Mouse (Mus musculus): ENCODE data around the gene Hdac11.
"Not testable (repeated sequence)": the region's sequence is repeated elsewhere in the genome, so short reads cannot be mapped to it uniquely, and the experiment has no call there.

Gene Hdac11

GRCm38 (mm10) chr6:91202571-91202970, 46.1 kb downstream of the Hdac11 start:
- no peak for DNase-seq (ENCODE audit: low spot score)

DNA sequence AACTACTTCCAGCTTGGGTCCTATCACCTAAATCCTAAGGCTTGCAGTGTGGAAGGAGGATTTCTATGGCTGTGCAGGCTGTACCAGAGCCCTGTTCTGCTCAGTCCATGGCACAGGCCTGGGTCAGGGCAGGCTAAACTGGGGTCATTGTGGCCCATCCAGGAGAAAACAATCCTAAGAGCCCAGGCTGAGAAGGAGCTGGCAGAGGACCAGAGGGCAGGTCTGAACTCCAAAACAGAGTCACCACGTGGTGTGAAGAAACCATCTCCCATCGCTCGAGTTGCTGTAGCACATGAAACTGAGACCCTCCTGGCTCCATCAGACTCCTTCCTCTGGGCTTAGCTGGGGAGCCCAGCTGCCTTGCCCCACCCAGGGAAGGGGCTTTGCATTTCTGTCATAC, 48.9 kb downstream of the Hdac11 start:
- DNase-seq (ENCODE audit: low spot score) = no peak

- DNase-seq (ENCODE audit: low spot score) = peak; percentile 34
Observed at GRCm38 (mm10) chr6:91205791-91206190, 49.3 kb downstream of the Hdac11 start.

DNA sequence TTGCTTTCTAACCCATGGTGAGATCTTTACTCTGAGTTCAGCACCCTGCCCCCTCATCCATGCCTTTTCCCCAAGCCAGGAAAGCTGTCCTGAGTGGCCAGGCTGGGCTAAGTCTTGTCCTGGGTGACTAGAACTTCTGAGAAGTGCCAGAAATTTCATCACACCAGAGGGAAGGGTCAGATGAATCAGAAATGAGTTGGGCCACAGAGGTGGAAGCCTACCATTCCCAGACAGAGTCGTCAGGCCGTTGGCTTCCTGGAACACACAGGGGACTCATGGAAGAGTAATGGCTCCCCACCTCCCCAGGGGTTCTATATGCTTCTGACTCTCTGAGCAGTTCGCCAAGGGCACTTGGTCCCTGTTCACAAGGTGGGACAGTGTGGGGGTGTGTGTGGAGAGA, 51.0 kb downstream of the Hdac11 start:
- peak; percentile 75 for DNase-seq (ENCODE audit: low spot score)

DNA sequence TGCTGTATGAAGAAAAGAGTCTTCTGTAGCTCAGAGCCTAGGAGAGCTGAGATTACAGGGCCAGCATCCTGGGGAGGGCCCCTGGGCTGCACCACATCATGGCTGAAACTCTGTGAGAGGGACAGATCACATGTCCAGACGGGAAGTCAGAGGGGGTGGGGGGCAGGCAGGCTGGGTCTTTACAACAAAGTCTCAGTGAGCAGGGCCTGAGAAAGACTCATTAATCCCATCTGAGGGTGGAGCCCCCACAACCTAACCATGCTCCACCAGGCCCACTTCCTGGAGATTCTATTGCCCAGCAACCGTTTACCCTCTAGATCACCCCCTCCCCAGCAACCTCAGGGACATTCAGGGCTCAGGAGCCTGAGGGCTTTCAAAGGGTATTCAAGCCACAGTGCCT, 53.3 kb downstream of the Hdac11 start:
- no peak for DNase-seq (ENCODE audit: low spot score)

DNA sequence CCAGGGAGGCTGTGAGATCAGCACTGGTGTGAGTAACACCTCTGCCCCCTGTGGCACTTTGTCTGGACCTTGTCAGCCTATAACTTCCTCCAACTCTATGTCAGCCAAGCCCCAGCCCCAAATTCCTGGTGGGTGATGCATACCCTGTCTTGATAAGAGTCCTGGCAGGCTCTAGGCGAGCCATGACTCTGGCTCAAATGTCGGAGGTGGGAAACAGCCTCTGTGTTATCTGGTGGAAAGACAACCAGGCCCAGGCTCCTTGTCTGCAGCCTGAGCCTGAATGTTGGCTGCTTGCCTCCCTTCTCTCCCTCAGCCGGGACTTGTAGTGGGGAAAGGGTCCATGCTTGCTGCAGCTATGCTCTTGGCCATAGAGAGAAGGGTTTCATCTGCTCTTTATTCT, 54.4 kb downstream of the Hdac11 start:
- DNase-seq (ENCODE audit: low spot score) = peak; percentile 31

DNA sequence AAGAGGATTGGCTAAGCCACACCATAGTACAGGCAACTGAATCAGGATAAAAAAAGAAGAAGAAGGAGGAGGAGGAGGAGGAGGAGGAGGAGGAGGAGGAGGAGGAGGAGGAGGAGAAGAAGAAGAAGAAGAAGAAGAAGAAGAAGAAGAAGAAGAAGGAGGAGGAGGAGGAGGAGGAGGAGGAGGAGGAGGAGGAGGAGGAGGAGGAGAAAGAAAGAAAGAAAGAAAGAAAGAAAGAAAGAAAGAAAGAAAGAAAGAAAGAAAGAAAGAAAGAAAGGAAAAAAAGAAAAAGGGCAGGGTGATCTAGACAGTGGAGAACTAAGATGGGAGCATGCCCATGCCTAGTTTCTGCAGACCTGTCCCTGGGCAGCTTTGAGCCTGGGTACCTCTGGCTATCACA, 55.7 kb downstream of the Hdac11 start, which contains the start of gene Fbln2:
Fbln2 (plus strand) TSS at position 301 of the 400 bp plus-strand sequence.
- DNase-seq (ENCODE audit: low spot score) = not testable (repeated sequence)

GRCm38 (mm10) chr6:91212571-91212970, 56.1 kb downstream of the Hdac11 start:
- DNase-seq (ENCODE audit: low spot score) = peak; percentile 85

DNA sequence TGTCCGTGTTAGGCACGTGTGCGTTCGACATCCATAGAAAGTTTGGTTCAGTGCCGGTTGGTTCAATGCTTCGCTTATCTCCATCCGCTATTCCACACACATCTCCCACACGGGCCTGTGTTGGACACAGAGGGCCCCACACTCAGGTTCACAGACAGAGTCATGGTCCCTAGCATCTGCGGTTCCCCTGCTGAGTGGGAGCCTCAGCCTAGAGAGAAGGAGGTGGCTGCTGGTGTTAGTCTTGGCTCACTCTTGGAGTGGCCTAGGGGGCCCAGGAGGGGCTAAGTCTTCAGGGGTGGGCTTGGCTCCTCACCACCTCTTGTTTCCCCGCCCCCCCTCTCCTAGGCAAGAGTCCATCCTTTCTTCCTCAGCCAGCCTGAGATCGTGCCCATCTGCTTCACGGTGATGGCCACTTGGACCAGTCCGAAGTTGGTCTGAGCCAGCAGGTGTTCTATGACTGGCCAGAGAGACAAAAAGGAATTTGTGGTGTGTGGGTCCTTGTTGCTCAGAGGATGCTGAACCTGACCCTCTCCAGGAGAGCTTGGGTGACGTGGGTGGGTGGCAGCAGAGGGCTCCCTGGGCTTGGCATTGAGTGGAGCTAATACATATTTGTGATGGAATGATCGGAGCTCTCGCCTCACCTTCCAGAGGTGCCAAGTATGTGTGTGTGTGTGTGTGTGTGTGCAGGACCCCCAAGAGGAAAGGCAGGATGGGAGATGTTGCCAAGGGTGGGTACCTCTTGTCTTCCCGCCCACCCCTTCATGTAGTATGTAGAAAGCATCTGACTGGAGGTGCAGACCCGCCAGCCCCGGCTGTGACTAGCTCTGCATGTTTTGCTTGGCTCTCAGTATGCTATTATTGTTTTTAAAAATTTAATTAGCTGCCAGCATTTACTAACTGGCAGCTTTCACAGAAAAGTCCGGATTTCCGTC, 57.1 kb downstream of the Hdac11 start:
- DNase-seq (ENCODE audit: low spot score) = no peak

- no peak for DNase-seq (ENCODE audit: low spot score)
Observed at GRCm38 (mm10) chr6:91215454-91215853, 59.0 kb downstream of the Hdac11 start.

DNA sequence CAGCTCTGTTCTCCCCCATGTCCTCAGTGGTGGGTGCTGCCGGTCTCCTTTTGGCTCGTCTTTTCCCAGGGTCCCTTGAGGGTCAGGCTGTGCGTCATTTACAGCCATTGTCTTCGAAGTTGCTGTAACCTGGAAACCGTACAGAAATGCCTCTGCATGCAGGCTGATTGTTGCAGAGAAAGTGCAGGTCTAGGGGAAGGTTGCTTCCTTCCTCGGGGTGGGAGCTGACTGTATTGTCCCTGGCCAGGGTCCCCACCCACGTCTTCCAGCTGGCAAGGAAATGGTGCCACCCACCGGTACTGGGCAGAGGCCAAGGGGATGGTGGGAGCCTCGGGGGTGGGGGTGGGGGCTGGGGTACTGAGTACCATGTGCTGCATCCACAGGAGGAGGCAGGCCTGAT, 62.0 kb downstream of the Hdac11 start:
- DNase-seq (ENCODE audit: low spot score) = no peak

DNA sequence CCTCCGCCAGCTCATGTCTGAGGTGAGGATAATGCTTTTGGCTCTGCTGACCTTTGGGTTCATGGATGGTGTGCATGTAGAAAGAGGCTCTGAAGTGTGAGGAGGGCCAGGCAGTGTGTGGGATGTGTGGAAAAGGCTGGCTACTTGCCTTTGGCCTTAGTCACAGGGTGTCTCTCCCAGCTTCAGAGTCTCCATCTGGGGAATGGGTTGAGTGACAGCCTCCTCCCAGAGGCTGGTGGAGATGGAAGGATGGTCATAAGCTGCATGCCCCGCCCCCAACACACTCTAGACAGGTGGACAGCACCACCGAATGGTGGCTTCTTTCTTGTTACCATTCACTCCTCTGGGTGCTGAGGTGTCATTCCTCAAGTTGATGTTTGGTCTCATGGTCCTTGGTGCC, 62.4 kb downstream of the Hdac11 start:
- DNase-seq (ENCODE audit: low spot score) = peak; percentile 34

- DNase-seq (ENCODE audit: low spot score) = peak; percentile 33
Observed at GRCm38 (mm10) chr6:91220062-91220461, 63.6 kb downstream of the Hdac11 start.

GRCm38 (mm10) chr6:91221094-91221493, 64.6 kb downstream of the Hdac11 start:
- peak; percentile 54 for DNase-seq (ENCODE audit: low spot score)

DNA sequence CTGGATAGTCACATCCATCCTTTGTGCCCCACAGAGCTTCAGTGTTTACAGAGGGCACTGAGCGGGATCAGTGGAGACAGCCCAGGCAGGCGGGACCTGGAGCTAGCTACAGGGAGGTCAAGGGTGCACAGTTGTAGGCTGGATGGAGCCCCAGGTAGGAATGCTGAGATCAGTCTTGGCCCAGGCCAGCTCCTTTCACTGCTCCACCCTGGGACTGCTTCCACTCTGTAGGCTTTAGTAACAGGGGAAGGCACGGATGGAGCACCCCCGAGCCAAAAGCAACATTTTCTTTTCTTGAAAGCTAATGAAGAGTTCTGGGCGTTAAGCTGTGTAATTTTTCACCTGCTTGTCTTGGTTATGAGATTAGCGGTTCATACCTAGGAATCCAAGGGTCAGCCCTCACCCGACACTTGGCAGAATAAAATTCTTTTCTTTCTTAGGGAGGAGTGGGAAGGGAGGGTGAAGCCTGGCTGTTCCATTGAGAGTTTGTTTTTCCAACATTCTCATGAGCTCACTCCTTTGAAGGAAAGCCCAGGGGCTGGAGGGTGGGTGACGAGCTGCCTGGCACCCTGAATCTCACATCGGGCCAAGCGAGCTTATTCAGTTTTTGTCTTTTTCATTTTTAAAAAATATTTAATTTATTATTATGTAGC, 66.4 kb downstream of the Hdac11 start:
- no peak for DNase-seq (ENCODE audit: low spot score)
